Mouse (Mus musculus) CH12.LX (cell line): ENCODE measurements at regions not wholly inside any gene's neighbourhood (a gene's known extent, or its start where the extent isn't known, plus 50 kb on each side); places are given as distances from the start of the nearest gene placed in this dataset.

Experiments
- DNase-seq: peaks from one replicate; pipeline ENCODE4 v3.0.0-alpha.2; 2013; ENCODE audit errors: extremely low read depth
- H3K27ac ChIP-seq: 2 replicates; pipeline ENCODE4 v1.5.1; 2012; ENCODE audit warnings: low read depth, mild to moderate bottlenecking, control low read depth, moderate library complexity; ENCODE audit not compliant: insufficient read depth
- H3K27me3 ChIP-seq: replicated peaks from 2 replicates; pipeline ENCODE3; 2012; ENCODE audit warnings: inconsistent platforms
- H3K36me3 ChIP-seq, 2 experiments: replicated peaks in 1 of 2; 2 replicates each; pipeline versions ENCODE3 to v1.6.1; 2012; ENCODE audit warnings: inconsistent platforms in 1 of 2, low read length in 1 of 2, mild to moderate bottlenecking in 1 of 2, mixed read lengths in 1 of 2, moderate library complexity in 1 of 2; ENCODE audit not compliant: control insufficient read depth in 1 of 2, insufficient read depth in 1 of 2
- H3K4me1 ChIP-seq, 2 experiments: 2 replicates each; pipeline ENCODE4 v1.6.1; 2012; ENCODE audit warnings: inconsistent platforms in 1 of 2, moderate library complexity in 1 of 2; ENCODE audit not compliant: insufficient read depth in 2 of 2, control insufficient read depth in 1 of 2
- H3K4me2 ChIP-seq: 2 replicates; pipeline ENCODE4 v1.6.1; 2012; ENCODE audit warnings: low read depth, mild to moderate bottlenecking, control low read depth; ENCODE audit not compliant: poor library complexity, insufficient read depth, severe bottlenecking
- H3K4me3 ChIP-seq, 3 experiments: fragments of 150-350 bp in 1 of 3; sonication (generic) in 1 of 3; replicated peaks in 1 of 3; 2 replicates each; pipeline versions ENCODE3 to v1.5.1; 2011 to 2012; ENCODE audit warnings: low read depth in 2 of 3, low read length in 2 of 3, mild to moderate bottlenecking in 2 of 3, moderate library complexity in 2 of 3, control low read depth in 1 of 3, improper control_type of control experiment in 1 of 3, inconsistent platforms in 1 of 3, mixed read lengths in 1 of 3; ENCODE audit not compliant: poor library complexity in 1 of 3
- H3K79me2 ChIP-seq: replicated peaks from 2 replicates; pipeline ENCODE4 v1.6.1; 2012; ENCODE audit warnings: mild to moderate bottlenecking, moderate library complexity; ENCODE audit not compliant: control insufficient read depth, poor library complexity, insufficient read depth, severe bottlenecking; ENCODE audit errors: extremely low read depth
- H3K9ac ChIP-seq: 2 replicates; pipeline ENCODE4 v1.6.1; 2012; ENCODE audit warnings: low read depth, mild to moderate bottlenecking, control low read depth, moderate library complexity; ENCODE audit not compliant: insufficient read depth
- H3K9me3 ChIP-seq: replicated peaks from 2 replicates; pipeline ENCODE3; 2012; ENCODE audit warnings: low read length, inconsistent platforms, mixed read lengths
- BHLHE40 ChIP-seq: IDR thresholded peaks from 2 replicates; pipeline ENCODE4 v1.6.1; 2011; ENCODE audit warnings: mild to moderate bottlenecking, low read depth, low read length, improper control_type of control experiment
- CTCF ChIP-seq, 2 experiments: IDR thresholded peaks in 1 of 2; conservative IDR thresholded peaks in 1 of 2; 2 replicates each; pipeline ENCODE4 v1.5.1; 2011 to 2012; ENCODE audit warnings: low read depth in 2 of 2, low read length in 2 of 2, improper control_type of control experiment in 1 of 2, inconsistent platforms in 1 of 2, mild to moderate bottlenecking in 1 of 2, moderate library complexity in 1 of 2
- ELF1 ChIP-seq: IDR thresholded peaks from 2 replicates; pipeline ENCODE4 v1.6.1; 2014; ENCODE audit warnings: low read depth, mild to moderate bottlenecking, inconsistent platforms, low read length, improper control_type of control experiment
- ETS1 ChIP-seq: conservative IDR thresholded peaks from 2 replicates; pipeline ENCODE4 v1.6.1; 2012; ENCODE audit warnings: low read depth, mild to moderate bottlenecking, inconsistent platforms, low read length, improper control_type of control experiment, moderate library complexity
- GABPA ChIP-seq: IDR thresholded peaks from 2 replicates; pipeline ENCODE4 v1.6.1; 2012; ENCODE audit warnings: low read depth, low read length, improper control_type of control experiment, inconsistent platforms; ENCODE audit not compliant: insufficient replicate concordance
- IRF4 ChIP-seq: IDR thresholded peaks from 2 replicates; pipeline ENCODE4 v1.6.1; 2014; ENCODE audit warnings: low read depth, mild to moderate bottlenecking, inconsistent platforms, low read length, improper control_type of control experiment
- JUND ChIP-seq: conservative IDR thresholded peaks from 2 replicates; pipeline ENCODE4 v1.6.1; 2011; ENCODE audit warnings: low read depth, low read length, improper control_type of control experiment
- MAX ChIP-seq: IDR thresholded peaks from 2 replicates; pipeline ENCODE4 v1.6.1; 2011; ENCODE audit warnings: low read length, improper control_type of control experiment
- MAZ ChIP-seq: IDR thresholded peaks from 2 replicates; pipeline ENCODE4 v1.6.1; 2012; ENCODE audit warnings: low read depth, mild to moderate bottlenecking, inconsistent platforms, low read length, improper control_type of control experiment, moderate library complexity
- MXI1 ChIP-seq: IDR thresholded peaks from 2 replicates; pipeline ENCODE4 v1.6.1; 2011; ENCODE audit warnings: mild to moderate bottlenecking, low read depth, low read length, improper control_type of control experiment
- MYC ChIP-seq: IDR thresholded peaks from 2 replicates; pipeline ENCODE4 v1.6.1; 2011; ENCODE audit warnings: low read depth, mild to moderate bottlenecking, improper control_type of control experiment, low read length
- NELFE ChIP-seq: IDR thresholded peaks from 2 replicates; pipeline ENCODE4 v1.6.1; 2011; ENCODE audit warnings: low read depth, low read length, improper control_type of control experiment
- PAX5 ChIP-seq: IDR thresholded peaks from 2 replicates; pipeline ENCODE4 v1.6.1; 2012; ENCODE audit warnings: low read length, inconsistent platforms, mixed read lengths
- POLR2A ChIP-seq: IDR thresholded peaks from 2 replicates; pipeline ENCODE4 v1.6.1; 2011; ENCODE audit warnings: low read depth, mild to moderate bottlenecking, improper control_type of control experiment, low read length
- POLR2AphosphoS2 ChIP-seq: IDR thresholded peaks from 2 replicates; pipeline ENCODE4 v1.6.1; 2011; ENCODE audit warnings: low read depth, low read length, improper control_type of control experiment
- SIN3A ChIP-seq: IDR thresholded peaks from 2 replicates; pipeline ENCODE4 v1.6.1; 2012; ENCODE audit warnings: low read length, improper control_type of control experiment, inconsistent platforms
- TBP ChIP-seq: conservative IDR thresholded peaks from 2 replicates; pipeline ENCODE4 v1.6.1; 2011; ENCODE audit warnings: low read depth, low read length, improper control_type of control experiment
- UBTF ChIP-seq: IDR thresholded peaks from 2 replicates; pipeline ENCODE4 v1.6.1; 2012; ENCODE audit warnings: low read depth, mild to moderate bottlenecking, inconsistent platforms, low read length, improper control_type of control experiment, moderate library complexity
- ZKSCAN1 ChIP-seq: IDR thresholded peaks from 2 replicates; pipeline ENCODE4 v1.6.1; 2012; ENCODE audit warnings: low read depth, inconsistent platforms, low read length, improper control_type of control experiment, borderline replicate concordance
- ZMIZ1 ChIP-seq: IDR thresholded peaks from 2 replicates; pipeline ENCODE4 v1.6.1; 2012; ENCODE audit warnings: low read depth, mild to moderate bottlenecking, inconsistent platforms, low read length, improper control_type of control experiment
- dilution Hi-C: fragments of 300-500 bp; cut with MboI; formaldehyde crosslinking; loops from 2 replicates; pipeline ENCODE4 v1.14.3; 2020; ENCODE audit warnings: low sequenced_read_pairs; ENCODE audit not compliant: extremely low pct_unique_long_range_greater_than_20kb, extremely low pct_ligation_motif_present
- in situ Hi-C: fragments of 300-500 bp; cut with MboI; formaldehyde crosslinking; loops from 3 replicates; pipeline ENCODE4 v1.14.3; 2019; ENCODE audit warnings: low sequenced_read_pairs, low pct_ligation_motif_present, low pct_unique_long_range_greater_than_20kb, mixed read lengths

- TF ChIP-seq ZKSCAN1 (no peak), ETS1 (no peak), CTCF (conservative IDR thresholded peaks at IDR 0.05 in 1 of 2, IDR thresholded peaks at IDR 0.05 in 1 of 2; ENCODE audit: low read depth in 2 of 2, low read length in 2 of 2) (no peak), POLR2A (no peak), MAX (no peak), TBP (no peak), MYC (no peak), ZMIZ1 (no peak), GABPA (no peak), JUND (no peak), PAX5 (no peak), ELF1 (no peak), NELFE (no peak), BHLHE40 (no peak), SIN3A (no peak)
- in situ Hi-C loops = no loop called here
- Histone ChIP-seq H3K27ac (no peak overlapping the region), H3K36me3 (no peaks in the 10 kb centered on the region), H3K4me3 (no peak overlapping the region), H3K4me1 (peaks cover 0 to 6% of the 10 kb centered on the region in 2 experiments; a peak in 2 of 4 replicates), H3K79me2 (no peaks in the 10 kb centered on the region), H3K4me2 (no peak overlapping the region), H3K9ac (no peak overlapping the region), H3K9me3 (no peaks in the 10 kb centered on the region), H3K27me3 (peaks cover 75% of the 10 kb centered on the region)
- dilution Hi-C loops = no loop called here
- no peak for DNase-seq
These were observed 68.3 kb upstream of the Trp53i11 start for GRCm38 (mm10) chr2:93119001-93119400.

GRCm38 (mm10) chr2:93115303-93115702 is 69.3 kb upstream of the Prdm11 start:
- Histone ChIP-seq H3K79me2 (no peaks in the 10 kb centered on the region), H3K4me1 (no peaks in the 10 kb centered on the region; a peak in 1 of 4 replicates), H3K4me3 (no peak overlapping the region), H3K27me3 (peaks cover 84% of the 10 kb centered on the region), H3K27ac (no peak overlapping the region), H3K36me3 (no peaks in the 10 kb centered on the region), H3K4me2 (no peak overlapping the region), H3K9me3 (no peaks in the 10 kb centered on the region), H3K9ac (no peak overlapping the region)
- no peak for DNase-seq
- in situ Hi-C loops = no loop called here
- TF ChIP-seq UBTF (no peak), ELF1 (no peak), ETS1 (no peak), IRF4 (no peak), MYC (no peak), POLR2AphosphoS2 (no peak), MXI1 (no peak), MAZ (no peak)
- TF ChIP-seq, all 38 proteins: peak for 0
- dilution Hi-C loops = no loop called here
